Comparison of ENCODE assay signal across 8 mouse cellular contexts in genomic region chr12:16805511-16805910, GRCm38 (mm10). TPM values are rescaled to one million over a fixed set of nuclear protein-coding genes. Genes with fewer than 3 reads are reported as not detected.
DNase-seq lines count a peak whose midpoint lies in the region; ATAC-seq and TF ChIP-seq lines count a peak whose summit lies in the region.

No protein-coding gene starts in this region.

- H3K27me3 ChIP-seq in forebrain, embryonic 15.5 days = peaks cover 30% of the 10 kb centered on the region; the same call in 1 of the 2 replicates
- H3K27me3 ChIP-seq in hindbrain, embryonic 10.5 days (ENCODE audit: insufficient read depth, poor library complexity, severe bottlenecking) = peaks cover 44% of the 10 kb centered on the region
- no peaks in the 10 kb centered on the region for H3K27me3 ChIP-seq in lung, postnatal 0 days (replicated peaks; ENCODE audit: insufficient read depth, low read length)

- H3K9ac ChIP-seq in forebrain, embryonic 15.5 days (replicated peaks) = no peak overlapping the region
- no peak overlapping the region for H3K9ac ChIP-seq in lung, postnatal 0 days (replicated peaks; ENCODE audit: low read depth)

- H3K4me3 ChIP-seq in forebrain, embryonic 15.5 days = no peak overlapping the region
- H3K4me3 ChIP-seq in hindbrain, embryonic 10.5 days = no peak overlapping the region
- H3K4me3 ChIP-seq in lung, postnatal 0 days (ENCODE audit: low read depth, low read length) = no peak overlapping the region

- H3K4me1 ChIP-seq in forebrain, embryonic 15.5 days = peaks cover 7% of the 10 kb centered on the region; the same call in 1 of the 2 replicates
- H3K4me1 ChIP-seq in hindbrain, embryonic 10.5 days (replicated peaks) = peaks cover 53% of the 10 kb centered on the region
- no peaks in the 10 kb centered on the region for H3K4me1 ChIP-seq in lung, postnatal 0 days (ENCODE audit: insufficient read depth, low read depth, low read length)

- peak; percentile 69; the same call in 1 of the 2 replicates for ATAC-seq in cerebellum, adult (ENCODE audit: insufficient number of reproducible peaks, low FRiP score, low TSS enrichment)
- peak; percentile 74 for ATAC-seq in forebrain, embryonic 15.5 days (replicated peaks)
- peak; percentile 68 for ATAC-seq in lung, postnatal 0 days

- no peaks in the 10 kb centered on the region for H3K9me3 ChIP-seq in forebrain, embryonic 15.5 days
- H3K9me3 ChIP-seq in hindbrain, embryonic 10.5 days = no peaks in the 10 kb centered on the region
- H3K9me3 ChIP-seq in lung, postnatal 0 days (ENCODE audit: low read length) = no peaks in the 10 kb centered on the region

- WGBS in forebrain, embryonic 15.5 days = 2% methylated on average over 5 of the region's 5 CpGs
- 4% methylated on average over 5 of the region's 5 CpGs for WGBS in hindbrain, embryonic 10.5 days
- WGBS in lung, postnatal 0 days = 7% methylated on average over 5 of the region's 5 CpGs

- TF ChIP-seq CTCF in lung, postnatal 0 days (IDR thresholded peaks at IDR 0.05) = peak; percentile 95

- DNase-seq in Muller cell, postnatal 12 days (ENCODE audit: inconsistent ontology term) = peak; percentile 77
- peak; percentile 80 for DNase-seq in hindbrain, embryonic 10.5 days (ENCODE audit: low spot score)
- DNase-seq in layer of hippocampus, adult 9-10 months (ENCODE audit: low spot score) = peak; percentile 86
- DNase-seq in lung, postnatal 0 days (ENCODE audit: low spot score) = peak; percentile 86
- DNase-seq in ovary, postnatal 36 days (ENCODE audit: low spot score) = peak; percentile 61
- DNase-seq in thymus, postnatal 25 days = peak; percentile 77

- TF ChIP-seq EP300 in lung, postnatal 0 days (IDR thresholded peaks at IDR 0.05) = no peak

- H3K27ac ChIP-seq in forebrain, embryonic 15.5 days (replicated peaks) = no peak overlapping the region
- H3K27ac ChIP-seq in hindbrain, embryonic 10.5 days = peak overlapping the region; percentile 85; the same call in 1 of the 2 replicates
- H3K27ac ChIP-seq in lung, postnatal 0 days (ENCODE audit: low read length) = no peak overlapping the region

- no peaks in the 10 kb centered on the region for H3K36me3 ChIP-seq in forebrain, embryonic 15.5 days
- H3K36me3 ChIP-seq in hindbrain, embryonic 10.5 days = no peaks in the 10 kb centered on the region
- H3K36me3 ChIP-seq in lung, postnatal 0 days (ENCODE audit: insufficient read depth, low read length) = no peaks in the 10 kb centered on the region

- no peak overlapping the region for H3K4me2 ChIP-seq in forebrain, embryonic 15.5 days (replicated peaks)
- H3K4me2 ChIP-seq in lung, postnatal 0 days (replicated peaks; ENCODE audit: low read depth, low read length) = no peak overlapping the region

RNA-seq across cellular contexts. Expression of gene Greb1, which starts 4.8 kb away (rescaled TPM):
- polyA plus RNA-seq in forebrain, embryonic 15.5 days (2015; fragmentation: Nextera tagmentation; extraction: Ambion mirVana) = 0.31 and 0.43 TPM in 2 replicates
- 19.0 and 28.1 TPM in 2 replicates for polyA plus RNA-seq in hindbrain, embryonic 10.5 days (2016; fragmentation: Nextera tagmentation; extraction: Ambion mirVana)
- polyA plus RNA-seq in lung, postnatal 0 days (2015; fragmentation: Nextera tagmentation; extraction: Ambion mirVana) = 0.46 and 1.1 TPM in 2 replicates

RNA-seq across cellular contexts. Expression of gene E2f6, which starts 5.3 kb away (rescaled TPM):
- 31.1 and 33.2 TPM in 2 replicates for polyA plus RNA-seq in forebrain, embryonic 15.5 days (2015; fragmentation: Nextera tagmentation; extraction: Ambion mirVana)
- polyA plus RNA-seq in hindbrain, embryonic 10.5 days (2016; fragmentation: Nextera tagmentation; extraction: Ambion mirVana) = 65.4 TPM in 2 replicates
- polyA plus RNA-seq in lung, postnatal 0 days (2015; fragmentation: Nextera tagmentation; extraction: Ambion mirVana) = 11.1 and 14.2 TPM in 2 replicates
